Mouse (Mus musculus): ENCODE measurements around the gene Asb18. TPM values are rescaled to one million over a fixed set of nuclear protein-coding genes. Genes with fewer than 3 reads are reported as not detected.

Gene Asb18
- total RNA-seq, 1 experiment: not detected

DNA sequence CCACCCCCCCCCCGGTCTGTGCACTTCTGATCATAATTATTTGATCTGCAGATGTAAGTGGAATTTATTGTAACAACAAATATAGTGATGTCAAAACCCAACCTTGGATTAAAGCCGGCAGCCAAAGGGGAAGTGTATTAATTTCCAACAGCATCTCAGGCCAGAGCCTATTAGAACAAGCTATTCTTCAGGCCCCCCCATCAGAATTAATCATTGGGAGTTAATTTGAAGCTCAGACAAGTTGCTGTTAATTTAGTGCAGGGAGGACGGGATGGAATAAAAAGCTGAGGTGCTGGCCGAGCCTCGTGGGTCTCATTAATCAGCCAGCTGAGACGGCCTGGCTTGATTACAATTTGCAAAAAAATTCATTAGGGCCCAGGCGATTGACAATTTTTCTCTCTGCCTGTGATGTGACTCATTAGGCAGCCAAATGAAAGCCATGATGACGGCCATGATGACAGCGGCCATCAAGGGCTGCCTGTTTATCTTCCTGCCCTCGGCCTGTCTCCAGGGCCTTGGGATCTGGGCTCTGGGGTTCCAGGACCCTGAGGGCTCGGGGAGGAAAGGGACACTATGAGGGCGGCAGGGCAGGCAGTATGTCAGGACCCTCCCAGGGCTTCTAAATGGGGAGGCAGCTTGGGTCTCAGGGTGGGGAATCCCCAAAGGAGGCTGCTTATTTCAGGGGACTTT, 88.8 kb downstream of the Asb18 start:
- Histone ChIP-seq H3K9ac (ENCODE audit: insufficient read depth, low read depth, low read length, poor library complexity, severe bottlenecking) (no peak overlapping the region; the same call in 1 of the 2 replicates), H3K4me1 (ENCODE audit: control insufficient read depth in 2 of 2, insufficient read depth in 2 of 2, low read length in 2 of 2, poor library complexity in 1 of 2) (peaks cover 5 to 26% of the 10 kb centered on the region in 2 experiments; a peak in 2 of 4 replicates), H3K27ac (ENCODE audit: insufficient read depth, low read depth, low read length, poor library complexity, severe bottlenecking) (no peak overlapping the region), H3K36me3 (ENCODE audit: control insufficient read depth, insufficient read depth, low read length, poor library complexity, severe bottlenecking) (peaks cover 15% of the 10 kb centered on the region), H3K4me3 (ENCODE audit: insufficient read depth in 1 of 2, low read depth in 1 of 2, low read length in 2 of 2, poor library complexity in 1 of 2, severe bottlenecking in 1 of 2) (no peak overlapping the region), H3K9me3 (ENCODE audit: control insufficient read depth, insufficient read depth, low read depth, low read length) (no peaks in the 10 kb centered on the region)
- TF ChIP-seq MAFK (IDR thresholded peaks at IDR 0.05; ENCODE audit: insufficient read depth, low read depth, low read length): no peak
- no peak for TF ChIP-seq ZC3H11A (IDR thresholded peaks at IDR 0.05; ENCODE audit: borderline replicate concordance, low read depth, low read length)
- TF ChIP-seq HCFC1 (IDR thresholded peaks at IDR 0.05; ENCODE audit: borderline replicate concordance, insufficient read depth, low read length): no peak
- TF ChIP-seq ZNF384 (IDR thresholded peaks at IDR 0.05; ENCODE audit: low read depth, low read length): no peak
- no peak for TF ChIP-seq CHD2 (IDR thresholded peaks at IDR 0.05; ENCODE audit: low read depth, low read length)
- in situ Hi-C loops (cut with MboI; ENCODE audit: low sequenced_read_pairs in 2 of 2, unreplicated experiment in 2 of 2): loop anchor here in 1 of 2 experiments (25.0 kb wide), 1 partner anchor 163 kb away; no protein-coding TSS in a partner anchor
- DNase-seq (ENCODE audit: low read depth, low spot score): no peak

GRCm38 (mm10) chr1:89923642-89924020, 90.8 kb downstream of the Asb18 start:
- H3K9me3 ChIP-seq (ENCODE audit: control insufficient read depth, insufficient read depth, low read depth, low read length): no peaks in the 10 kb centered on the region
- peaks cover 5 to 21% of the 10 kb centered on the region in 2 experiments; a peak in 2 of 4 replicates for H3K4me1 ChIP-seq (ENCODE audit: control insufficient read depth in 2 of 2, insufficient read depth in 2 of 2, low read length in 2 of 2, poor library complexity in 1 of 2)
- peak overlapping the region in 1 of 2 experiments; percentile 25; a peak in 1 of 4 replicates for H3K4me3 ChIP-seq (ENCODE audit: insufficient read depth in 1 of 2, low read depth in 1 of 2, low read length in 2 of 2, poor library complexity in 1 of 2, severe bottlenecking in 1 of 2)
- H3K27ac ChIP-seq (ENCODE audit: insufficient read depth, low read depth, low read length, poor library complexity, severe bottlenecking): no peak overlapping the region
- no peak for DNase-seq (ENCODE audit: low read depth, low spot score)
- TF ChIP-seq CHD2 (IDR thresholded peaks at IDR 0.05; ENCODE audit: low read depth, low read length): no peak
- TF ChIP-seq ZNF384 (IDR thresholded peaks at IDR 0.05; ENCODE audit: low read depth, low read length): no peak
- no peak for TF ChIP-seq MAFK (IDR thresholded peaks at IDR 0.05; ENCODE audit: insufficient read depth, low read depth, low read length)
- no peak; the same call in 1 of the 2 replicates for TF ChIP-seq ZC3H11A (IDR thresholded peaks at IDR 0.05; ENCODE audit: borderline replicate concordance, low read depth, low read length)
- TF ChIP-seq HCFC1 (IDR thresholded peaks at IDR 0.05; ENCODE audit: borderline replicate concordance, insufficient read depth, low read length): no peak
- H3K36me3 ChIP-seq (ENCODE audit: control insufficient read depth, insufficient read depth, low read length, poor library complexity, severe bottlenecking): peaks cover 11% of the 10 kb centered on the region
- peak overlapping the region; percentile 9; the same call in 1 of the 2 replicates for H3K9ac ChIP-seq (ENCODE audit: insufficient read depth, low read depth, low read length, poor library complexity, severe bottlenecking)
- in situ Hi-C loops (cut with MboI; ENCODE audit: low sequenced_read_pairs in 2 of 2, unreplicated experiment in 2 of 2): no loop called here

GRCm38 (mm10) chr1:89922883-89923641, 91.4 kb downstream of the Asb18 start:
- no peak for DNase-seq (ENCODE audit: low read depth, low spot score)
- TF ChIP-seq HCFC1 (IDR thresholded peaks at IDR 0.05; ENCODE audit: borderline replicate concordance, insufficient read depth, low read length): no peak
- no peak for TF ChIP-seq ZC3H11A (IDR thresholded peaks at IDR 0.05; ENCODE audit: borderline replicate concordance, low read depth, low read length)
- TF ChIP-seq MAFK (IDR thresholded peaks at IDR 0.05; ENCODE audit: insufficient read depth, low read depth, low read length): no peak
- no peak for TF ChIP-seq CHD2 (IDR thresholded peaks at IDR 0.05; ENCODE audit: low read depth, low read length)
- no peak for TF ChIP-seq ZNF384 (IDR thresholded peaks at IDR 0.05; ENCODE audit: low read depth, low read length)
- in situ Hi-C loops (cut with MboI; ENCODE audit: low sequenced_read_pairs in 2 of 2, unreplicated experiment in 2 of 2): no loop called here
- H3K36me3 ChIP-seq (ENCODE audit: control insufficient read depth, insufficient read depth, low read length, poor library complexity, severe bottlenecking): peaks cover 5% of the 10 kb centered on the region; the same call in 1 of the 2 replicates
- H3K4me1 ChIP-seq (ENCODE audit: control insufficient read depth in 2 of 2, insufficient read depth in 2 of 2, low read length in 2 of 2, poor library complexity in 1 of 2): peaks cover 5 to 21% of the 10 kb centered on the region in 2 experiments; a peak in 2 of 4 replicates
- no peaks in the 10 kb centered on the region for H3K9me3 ChIP-seq (ENCODE audit: control insufficient read depth, insufficient read depth, low read depth, low read length)
- no peak overlapping the region for H3K27ac ChIP-seq (ENCODE audit: insufficient read depth, low read depth, low read length, poor library complexity, severe bottlenecking)
- H3K4me3 ChIP-seq (ENCODE audit: insufficient read depth in 1 of 2, low read depth in 1 of 2, low read length in 2 of 2, poor library complexity in 1 of 2, severe bottlenecking in 1 of 2): peak overlapping the region; percentile 22 to 25; a peak in 3 of 4 replicates
- H3K9ac ChIP-seq (ENCODE audit: insufficient read depth, low read depth, low read length, poor library complexity, severe bottlenecking): peak overlapping the region; percentile 9; the same call in 1 of the 2 replicates

- Histone ChIP-seq H3K9ac (ENCODE audit: insufficient read depth, low read depth, low read length, poor library complexity, severe bottlenecking) (no peak overlapping the region), H3K4me3 (ENCODE audit: insufficient read depth in 1 of 2, low read depth in 1 of 2, low read length in 2 of 2, poor library complexity in 1 of 2, severe bottlenecking in 1 of 2) (no peak overlapping the region), H3K4me1 (ENCODE audit: control insufficient read depth in 2 of 2, insufficient read depth in 2 of 2, low read length in 2 of 2, poor library complexity in 1 of 2) (peaks cover 5 to 26% of the 10 kb centered on the region in 2 experiments; a peak in 2 of 4 replicates), H3K27ac (ENCODE audit: insufficient read depth, low read depth, low read length, poor library complexity, severe bottlenecking) (no peak overlapping the region), H3K9me3 (ENCODE audit: control insufficient read depth, insufficient read depth, low read depth, low read length) (no peaks in the 10 kb centered on the region), H3K36me3 (ENCODE audit: control insufficient read depth, insufficient read depth, low read length, poor library complexity, severe bottlenecking) (peaks cover 4% of the 10 kb centered on the region; the same call in 1 of the 2 replicates)
- DNase-seq (ENCODE audit: low read depth, low spot score): no peak
- TF ChIP-seq MAFK (IDR thresholded peaks at IDR 0.05; ENCODE audit: insufficient read depth, low read depth, low read length) (no peak), ZNF384 (IDR thresholded peaks at IDR 0.05; ENCODE audit: low read depth, low read length) (no peak)
- in situ Hi-C loops (cut with MboI; ENCODE audit: low sequenced_read_pairs in 2 of 2, unreplicated experiment in 2 of 2): no loop called here
Measured at GRCm38 (mm10) chr1:89922282-89922681, 92.2 kb downstream of the Asb18 start.

Data from ES-E14 (cell line).